Mouse (Mus musculus): ENCODE results near the gene Dmp1.

The Dmp1 gene

GRCm38 (mm10) chr5:104261908-104262461 lies 59.6 kb downstream of the Dmp1 start:
- no peak for DNase-seq (ENCODE audit: low spot score in 2 of 2)

- no peak for DNase-seq (ENCODE audit: low spot score in 2 of 2)
Measured at GRCm38 (mm10) chr5:104263014-104263776, 60.8 kb downstream of the Dmp1 start.

All from spleen, postnatal 36 days (tissue).